Mouse (Mus musculus): ENCODE measurements around the gene Gm28230.

Gene Gm28230

DNA sequence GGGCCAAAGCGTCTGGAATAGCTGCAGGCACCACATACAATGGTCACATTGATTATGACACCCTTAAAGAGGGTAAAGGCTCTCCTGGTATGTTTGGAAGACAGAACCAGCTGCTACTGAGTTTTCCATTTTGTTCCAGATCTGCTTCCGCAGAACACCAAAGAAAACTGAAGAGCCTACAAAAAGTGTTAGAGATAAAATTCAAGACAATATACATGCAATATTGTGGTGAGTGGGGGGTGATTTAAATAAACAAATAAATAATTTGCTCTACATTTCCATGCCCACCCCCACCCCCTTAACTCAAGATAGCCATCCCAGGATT, 12.9 kb downstream of the Gm28230 start:
- no peak for DNase-seq (ENCODE audit: low spot score in 2 of 2)

DNA sequence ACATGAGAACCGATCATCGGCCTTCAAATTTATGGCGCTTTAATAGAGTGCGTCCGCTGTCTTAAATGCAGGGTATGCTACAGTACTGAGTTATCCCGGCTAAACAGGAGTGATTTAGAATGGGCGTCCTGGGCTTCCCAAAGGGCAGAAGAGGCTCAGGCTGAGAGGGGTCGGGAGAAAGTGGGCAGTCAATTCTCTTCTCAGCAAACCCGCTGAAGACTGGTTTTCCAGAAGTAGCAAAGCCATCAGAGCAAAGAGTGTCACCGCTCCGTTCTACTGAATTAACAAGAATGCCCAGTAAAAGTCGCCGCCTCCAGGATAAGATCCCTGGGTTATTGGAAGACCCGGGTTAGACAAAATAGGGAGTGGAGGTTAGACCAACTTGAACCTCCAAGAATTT, 13.3 kb downstream of the Gm28230 start:
- DNase-seq (ENCODE audit: low spot score in 2 of 2) = no peak

DNA sequence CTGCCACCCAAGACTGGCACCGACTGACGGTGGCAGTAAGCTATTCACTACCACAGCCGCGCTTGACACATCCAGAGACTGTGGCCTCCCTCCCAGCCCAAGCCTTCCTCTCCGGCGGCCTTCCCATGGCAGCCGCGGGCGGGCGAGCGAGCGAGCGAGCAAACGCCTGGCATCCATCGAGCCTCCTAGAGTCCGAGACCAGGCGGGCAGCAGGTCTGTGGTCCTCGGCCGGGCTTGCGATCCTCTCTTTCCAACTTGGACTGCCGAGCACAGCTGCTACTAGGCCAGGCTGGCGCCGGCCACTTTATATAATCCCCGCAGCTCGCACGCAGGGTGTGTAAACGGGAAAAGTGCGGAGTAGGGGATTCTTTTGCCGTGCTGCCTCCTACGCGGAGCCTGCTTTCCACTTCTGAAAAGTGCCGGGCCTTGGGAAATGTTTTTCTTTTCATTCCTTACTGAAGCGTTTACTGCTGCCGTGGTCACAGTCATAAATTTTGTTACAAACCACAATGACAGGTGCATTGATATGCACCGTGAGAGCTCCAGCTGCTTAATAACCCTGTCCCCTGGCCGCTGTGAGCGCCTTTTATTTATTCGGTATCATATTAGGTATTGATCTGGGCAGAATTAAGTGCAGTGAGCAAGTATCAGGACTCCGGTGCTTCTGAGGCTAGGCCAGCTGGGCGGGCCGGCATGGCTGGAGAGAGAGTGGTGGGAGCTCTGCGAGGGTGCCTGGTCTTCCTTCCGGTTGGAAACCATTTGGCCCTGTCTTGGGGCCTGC, 14.0 kb downstream of the Gm28230 start:
- DNase-seq (ENCODE audit: low spot score in 2 of 2) = no peak

DNA sequence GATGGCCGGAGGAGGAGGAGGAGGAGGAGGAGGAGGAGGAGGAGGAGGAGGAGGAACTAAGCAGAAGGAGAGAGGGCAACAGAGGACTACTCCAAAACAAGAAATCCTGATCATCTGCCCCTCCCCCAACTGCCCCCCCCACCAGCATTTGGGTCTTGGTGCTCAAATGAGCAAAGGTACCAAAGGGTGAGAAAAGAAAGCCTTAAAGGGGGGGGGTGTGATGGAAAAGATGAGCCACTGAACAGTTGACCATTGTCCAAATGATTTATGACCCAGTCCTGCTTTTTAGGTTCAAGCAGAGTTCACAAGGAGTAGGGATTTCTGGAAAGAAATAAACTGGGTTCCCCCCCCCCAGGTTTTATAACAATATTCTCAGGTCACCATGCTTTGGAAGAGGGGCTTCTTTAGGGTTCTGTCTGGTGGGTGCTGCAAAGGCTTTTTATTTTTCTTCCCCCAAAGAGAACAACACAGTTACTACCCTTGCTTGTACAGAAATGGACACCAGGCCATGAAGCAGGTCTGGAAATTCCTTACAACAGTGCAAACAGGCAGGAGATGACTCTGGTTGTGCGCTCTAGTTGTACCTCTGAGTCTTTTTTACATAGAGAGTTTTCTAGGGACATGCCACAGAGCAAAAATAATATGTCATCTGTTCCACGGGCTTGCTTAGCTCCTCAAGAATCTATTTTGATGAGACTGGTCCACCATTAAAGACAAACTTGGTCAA, 14.9 kb downstream of the Gm28230 start:
- no peak for DNase-seq (ENCODE audit: low spot score in 2 of 2)

DNA sequence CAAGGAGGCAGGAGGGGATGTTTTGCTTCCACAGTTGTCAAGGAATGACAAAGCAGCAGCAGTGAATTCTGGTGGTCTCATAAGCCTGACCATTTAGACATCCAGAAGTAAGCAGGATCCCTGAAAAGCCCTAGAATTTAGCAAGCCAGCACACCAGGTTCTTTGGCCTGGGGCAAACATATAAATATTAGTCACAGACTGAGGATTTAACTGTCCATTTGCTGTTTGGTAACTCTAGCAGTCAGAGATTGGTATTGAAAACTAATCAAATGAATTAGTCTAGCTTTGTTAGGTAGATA, 15.4 kb downstream of the Gm28230 start:
- DNase-seq (ENCODE audit: low spot score in 2 of 2) = no peak

DNA sequence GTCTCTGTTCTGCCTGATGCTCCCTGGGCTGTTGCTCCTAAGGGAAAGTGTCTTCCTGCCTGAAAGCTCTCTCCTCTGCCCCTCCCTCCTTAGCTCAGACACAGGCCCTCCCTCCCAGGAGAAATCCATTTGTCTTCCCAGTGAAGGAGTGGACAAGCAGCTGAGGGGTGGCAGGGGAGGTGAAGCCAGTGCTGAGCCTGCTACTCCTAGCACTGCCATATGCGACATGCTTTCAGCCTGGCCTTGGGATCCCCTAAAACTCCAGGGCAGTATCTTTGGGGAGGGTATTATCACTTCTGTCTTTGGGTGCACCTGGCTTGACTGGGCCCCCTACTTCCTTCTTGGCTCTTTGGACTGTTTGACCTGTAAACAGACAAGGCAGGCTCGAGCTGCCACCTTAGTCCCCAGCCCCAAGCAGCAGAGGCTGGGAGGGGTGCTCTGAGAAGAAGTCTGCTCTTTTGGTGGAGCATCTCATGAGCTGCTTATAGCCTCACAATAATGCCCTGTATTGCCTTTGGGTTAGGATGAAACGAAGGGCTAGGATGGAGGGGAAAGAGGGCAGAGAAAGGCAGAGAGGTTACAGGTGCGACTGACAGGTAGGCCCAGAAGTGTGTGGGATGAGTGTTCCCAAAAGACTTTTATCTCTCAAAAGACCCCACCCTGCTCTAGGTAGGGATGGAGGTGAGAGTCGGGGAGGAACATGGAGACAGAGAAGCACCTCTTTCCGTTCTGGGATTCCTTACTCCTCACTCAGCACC, 19.2 kb downstream of the Gm28230 start:
- no peak for DNase-seq (ENCODE audit: low spot score in 2 of 2)

DNA sequence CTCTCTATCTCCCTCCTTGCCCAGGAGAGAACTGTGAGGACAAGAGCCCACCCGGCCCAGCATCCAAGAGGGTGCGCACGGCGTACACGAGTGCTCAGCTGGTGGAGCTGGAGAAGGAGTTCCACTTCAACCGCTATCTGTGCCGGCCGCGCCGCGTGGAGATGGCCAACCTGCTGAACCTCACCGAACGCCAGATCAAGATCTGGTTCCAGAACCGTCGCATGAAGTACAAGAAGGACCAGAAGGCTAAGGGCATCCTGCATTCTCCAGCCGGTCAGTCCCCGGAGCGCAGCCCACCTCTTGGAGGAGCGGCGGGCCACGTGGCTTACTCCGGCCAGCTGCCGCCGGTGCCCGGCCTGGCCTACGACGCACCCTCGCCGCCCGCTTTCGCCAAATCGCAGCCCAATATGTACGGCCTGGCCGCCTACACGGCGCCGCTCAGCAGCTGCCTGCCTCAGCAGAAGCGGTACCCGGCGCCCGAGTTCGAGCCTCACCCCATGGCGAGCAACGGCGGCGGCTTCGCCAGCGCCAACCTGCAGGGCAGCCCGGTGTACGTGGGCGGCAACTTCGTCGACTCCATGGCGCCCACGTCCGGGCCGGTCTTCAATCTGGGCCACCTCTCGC, 19.9 kb downstream of the Gm28230 start:
- no peak for DNase-seq (ENCODE audit: low spot score in 2 of 2)

DNA sequence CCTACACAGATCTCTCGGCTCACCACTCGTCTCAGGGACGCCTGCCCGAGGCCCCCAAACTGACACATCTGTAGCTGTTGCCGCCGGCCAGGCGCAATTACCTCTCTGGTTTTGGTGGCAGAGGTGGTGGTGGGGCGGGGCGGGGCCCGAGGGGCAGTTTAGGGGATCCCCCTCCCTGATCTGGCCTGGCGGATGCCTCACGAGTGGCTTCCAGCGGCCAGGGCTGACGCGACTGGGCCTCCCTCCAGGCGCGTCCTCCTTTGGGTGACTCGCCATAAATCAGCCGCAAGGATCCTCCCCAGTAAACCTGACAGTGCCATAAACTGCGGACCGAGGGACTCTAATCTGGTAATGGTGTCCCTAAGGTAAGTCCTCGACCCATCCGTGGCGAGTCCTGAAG, 20.5 kb downstream of the Gm28230 start:
- DNase-seq (ENCODE audit: low spot score in 2 of 2) = no peak

DNA sequence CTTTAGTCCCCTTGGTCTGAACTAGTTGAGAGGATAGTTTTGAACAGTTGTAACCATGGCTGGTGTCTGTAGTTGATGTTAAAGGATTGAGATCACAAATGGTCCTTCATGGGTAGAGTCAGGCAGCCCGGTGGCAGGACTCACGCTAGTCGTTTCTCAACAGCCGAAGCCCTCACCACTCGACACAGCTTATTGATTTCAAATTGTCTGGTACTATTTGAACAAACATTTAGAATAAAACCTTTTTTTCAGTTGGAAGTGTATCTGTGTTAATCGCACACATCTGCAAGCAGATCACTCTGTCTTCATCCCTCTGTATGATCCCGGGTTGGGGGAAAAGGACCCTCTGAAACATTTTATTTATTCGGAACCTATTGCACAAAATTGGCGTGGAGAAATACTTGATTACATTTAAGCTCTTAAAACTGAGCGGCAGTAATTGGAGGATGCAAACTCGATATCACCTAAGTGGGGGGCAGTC, 21.2 kb downstream of the Gm28230 start:
- no peak for DNase-seq (ENCODE audit: low spot score in 2 of 2)

DNA sequence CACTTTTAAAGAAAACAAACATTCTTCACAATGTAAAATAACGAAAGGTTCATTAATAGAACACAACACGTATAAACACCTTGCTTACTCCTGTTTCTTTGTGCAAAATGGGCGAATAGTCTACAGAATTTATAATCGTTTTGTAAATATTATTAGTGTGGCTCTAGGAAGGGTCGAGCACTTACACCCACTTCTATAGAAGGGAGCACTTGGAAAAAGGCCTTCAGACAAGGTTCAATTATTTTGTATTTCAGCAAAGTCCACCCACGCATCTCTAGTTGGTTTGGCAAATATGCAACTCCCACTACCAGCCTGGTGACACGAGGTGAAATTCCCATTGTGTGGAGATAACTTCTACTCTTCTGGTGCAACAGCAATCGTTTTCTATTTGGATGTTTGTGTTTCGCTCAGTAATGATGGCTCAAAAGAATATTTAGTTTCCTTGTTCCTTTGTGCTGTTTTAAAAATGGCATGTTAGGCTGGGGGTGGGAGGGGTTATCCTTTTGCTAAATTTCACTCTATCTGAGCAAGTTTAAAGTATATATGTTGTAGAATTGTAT, 22.0 kb downstream of the Gm28230 start:
- no peak for DNase-seq (ENCODE audit: low spot score in 2 of 2)

DNA sequence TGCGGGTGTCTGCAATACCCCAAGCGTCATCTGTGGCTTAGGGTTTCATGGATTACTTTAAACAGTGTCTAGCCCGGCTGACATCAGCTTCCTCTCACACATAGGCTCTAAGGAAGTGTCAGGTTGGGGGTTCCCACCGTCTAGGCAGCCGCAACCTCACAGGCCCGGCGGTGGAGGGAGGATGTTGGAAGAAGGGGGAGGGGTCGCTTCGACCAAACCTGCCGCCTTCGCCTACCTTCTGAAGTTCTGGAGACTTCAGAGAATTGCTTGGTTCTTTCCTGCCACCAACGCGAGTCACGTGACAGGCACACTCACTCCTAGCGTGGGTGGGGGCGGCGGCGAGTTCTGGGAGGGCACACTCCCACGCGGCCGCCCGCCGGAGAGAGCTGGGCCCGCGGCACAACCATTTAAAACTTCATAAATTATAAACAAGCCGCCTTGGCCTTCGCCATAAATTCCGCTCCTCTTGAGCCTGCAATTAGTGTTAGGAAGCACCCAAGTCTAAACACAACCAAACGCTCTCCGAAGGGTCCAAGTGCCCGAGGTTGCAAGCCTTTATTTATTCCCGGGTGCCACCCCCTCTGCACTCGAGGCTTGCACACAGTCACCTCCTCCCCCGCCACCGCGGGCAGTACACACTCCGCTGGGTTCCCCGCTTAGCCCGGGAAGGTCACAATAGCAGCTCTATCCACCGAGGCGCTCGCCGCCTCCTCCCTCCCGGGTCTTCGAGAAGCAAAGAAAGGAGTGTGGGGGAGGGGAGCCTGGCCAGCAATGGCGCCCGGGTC, 23.0 kb downstream of the Gm28230 start:
- no peak for DNase-seq (ENCODE audit: low spot score in 2 of 2)

DNA sequence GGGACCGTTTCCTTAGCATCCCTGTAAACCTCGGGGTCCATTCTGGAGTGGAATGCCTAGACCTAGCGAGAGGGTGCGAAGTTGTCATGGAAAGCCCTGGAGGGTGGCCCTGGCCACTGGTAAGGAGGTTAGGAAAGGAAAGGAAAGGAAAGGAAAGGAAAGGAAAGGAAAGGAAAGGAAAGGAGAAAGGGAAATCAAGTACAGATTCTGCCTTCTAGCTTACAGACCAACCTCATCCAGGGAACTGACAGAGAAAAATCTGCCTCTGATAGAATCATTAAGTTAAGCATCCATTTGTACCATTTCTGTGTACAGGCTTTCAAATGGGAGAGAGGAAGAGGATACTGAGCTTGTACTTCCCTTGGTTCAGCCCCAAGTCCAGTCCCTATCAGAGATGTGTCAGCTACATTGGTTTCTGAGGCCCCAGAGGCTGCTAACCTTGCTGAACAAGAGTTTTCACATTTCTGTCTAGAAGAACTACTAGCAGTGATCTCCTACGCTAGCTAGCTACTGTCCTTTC, 24.3 kb downstream of the Gm28230 start:
- DNase-seq (ENCODE audit: low spot score in 2 of 2) = no peak

DNA sequence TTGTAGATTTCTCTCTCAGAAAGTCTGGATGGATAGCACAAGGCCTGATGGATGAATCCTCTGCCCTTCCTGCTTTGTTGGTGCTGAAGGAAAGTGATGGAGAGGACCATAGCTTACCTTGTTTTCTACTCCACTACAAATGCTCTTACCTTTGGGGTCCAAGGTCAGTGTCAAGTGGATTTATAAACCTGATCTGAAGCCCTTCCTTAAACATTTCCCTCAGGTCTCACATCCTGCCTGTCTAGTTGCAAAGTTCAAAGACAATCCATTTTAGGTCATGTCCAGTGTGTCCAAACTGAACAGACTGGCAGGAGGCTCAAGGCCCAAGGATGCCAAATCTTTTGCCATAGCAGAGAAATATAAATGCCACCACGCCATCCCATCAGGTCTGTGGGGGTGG, 25.3 kb downstream of the Gm28230 start:
- no peak for DNase-seq (ENCODE audit: low spot score in 2 of 2)

DNA sequence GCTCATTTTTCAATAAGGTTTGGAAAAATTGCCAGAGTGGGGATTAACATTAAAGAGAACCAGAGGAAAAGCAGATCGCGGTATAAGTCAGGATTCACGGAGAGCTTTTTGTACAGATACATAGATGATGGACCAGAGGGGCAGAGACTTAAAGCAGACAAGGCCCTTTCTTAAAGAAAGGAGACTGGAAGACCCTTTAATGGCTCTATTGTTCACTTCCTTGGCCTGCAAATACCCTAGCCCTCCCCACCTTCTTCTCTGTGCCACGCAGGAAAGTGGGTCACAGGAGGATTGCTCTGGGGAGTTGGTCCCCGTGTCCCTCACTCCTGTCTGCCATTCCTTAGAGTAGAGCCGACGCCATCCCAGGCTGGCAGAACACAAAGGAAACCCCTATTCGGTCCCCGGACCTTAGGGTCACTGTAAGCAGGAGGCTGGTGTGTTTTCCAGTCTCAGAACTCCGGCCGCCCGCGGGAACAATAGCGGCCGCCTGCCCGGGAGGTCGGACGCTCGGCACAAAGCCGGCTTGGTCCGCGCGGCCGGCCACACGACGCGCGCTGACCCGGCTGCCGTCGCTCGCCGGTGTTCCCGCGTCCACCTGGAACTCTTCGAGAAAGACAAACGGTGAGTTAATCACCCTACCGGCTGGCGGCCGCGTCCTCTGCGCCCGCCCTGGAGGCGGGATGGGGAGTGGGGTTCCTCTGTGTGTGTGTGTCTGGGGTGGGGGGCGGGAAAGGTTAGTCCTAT, 26.1 kb downstream of the Gm28230 start:
- DNase-seq (ENCODE audit: low spot score in 2 of 2) = no peak

DNA sequence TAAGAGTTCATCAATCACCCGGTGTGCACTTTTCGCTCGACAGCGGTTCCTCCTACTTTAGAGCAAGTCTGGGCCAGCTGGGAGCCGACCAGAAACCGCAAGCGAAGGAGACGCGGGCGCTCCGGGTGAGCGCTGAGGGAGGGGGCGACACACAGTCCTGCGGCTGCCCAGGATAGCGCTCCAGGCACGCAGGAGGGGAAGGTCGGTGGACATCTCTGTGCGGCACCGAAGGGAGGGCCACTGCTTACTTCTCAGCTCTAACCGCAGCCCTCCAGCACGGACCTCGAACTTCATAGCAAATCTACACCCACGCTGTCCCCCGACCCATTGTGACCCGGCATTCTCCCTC, 26.6 kb downstream of the Gm28230 start:
- no peak for DNase-seq (ENCODE audit: low spot score in 2 of 2)

DNA sequence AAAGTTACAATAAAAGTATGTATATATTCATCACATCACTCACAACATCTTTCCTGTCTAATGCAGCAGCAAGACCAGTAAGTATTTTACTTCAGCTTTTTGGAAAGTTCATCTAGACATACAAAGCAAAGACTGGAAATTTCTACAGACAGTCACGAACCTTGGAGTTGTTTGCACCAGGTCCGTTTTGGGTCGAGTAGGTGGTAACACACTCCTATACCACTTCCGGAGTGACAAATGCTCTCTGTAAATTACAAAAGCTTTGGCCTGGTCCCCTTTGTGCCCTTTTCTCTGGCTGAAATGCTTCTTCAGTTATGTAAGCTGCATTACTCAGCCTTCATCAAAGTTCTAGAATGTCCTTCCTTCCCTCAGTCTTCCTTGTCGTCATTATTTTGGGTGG, 27.2 kb downstream of the Gm28230 start:
- DNase-seq (ENCODE audit: low spot score in 2 of 2) = no peak

DNA sequence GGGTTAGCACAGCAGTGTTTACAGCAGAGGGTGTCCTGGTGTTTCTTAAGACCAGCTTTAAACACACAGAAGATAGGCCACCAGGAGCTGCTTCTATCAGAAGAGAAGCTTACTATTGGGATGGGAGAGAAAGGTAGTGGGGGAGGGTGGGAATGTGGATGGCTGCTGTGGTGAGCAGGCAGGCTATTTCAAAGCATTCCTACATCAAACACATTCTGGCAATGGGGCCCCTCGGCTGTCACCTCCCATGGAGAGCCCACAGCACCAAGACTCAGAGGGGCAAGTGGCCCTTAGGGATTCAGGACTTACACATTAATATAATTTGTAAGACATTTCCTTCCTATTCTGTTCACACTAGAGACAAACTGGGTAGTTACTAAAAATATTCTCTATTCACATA, 33.6 kb downstream of the Gm28230 start:
- DNase-seq (ENCODE audit: low spot score in 2 of 2) = no peak

DNA sequence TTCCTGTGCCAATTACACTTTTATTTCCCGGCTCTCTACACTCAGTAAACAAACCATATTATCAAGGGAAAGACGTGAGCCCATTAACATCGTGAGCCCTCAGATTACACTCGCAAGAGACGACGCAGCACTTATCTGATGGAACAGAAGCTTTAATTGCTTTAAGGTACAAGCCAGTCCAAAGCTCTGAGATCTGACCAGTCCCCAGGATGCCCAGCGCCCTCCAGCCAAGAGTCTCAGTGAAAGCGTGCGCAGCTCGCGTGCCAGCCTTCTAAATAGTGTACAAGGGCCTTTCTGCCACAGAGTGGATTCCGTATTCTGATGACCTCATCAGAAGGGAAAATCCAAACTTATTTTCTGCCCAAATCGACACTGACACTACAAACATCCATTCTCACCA, 35.4 kb downstream of the Gm28230 start:
- no peak for DNase-seq (ENCODE audit: low spot score in 2 of 2)

DNA sequence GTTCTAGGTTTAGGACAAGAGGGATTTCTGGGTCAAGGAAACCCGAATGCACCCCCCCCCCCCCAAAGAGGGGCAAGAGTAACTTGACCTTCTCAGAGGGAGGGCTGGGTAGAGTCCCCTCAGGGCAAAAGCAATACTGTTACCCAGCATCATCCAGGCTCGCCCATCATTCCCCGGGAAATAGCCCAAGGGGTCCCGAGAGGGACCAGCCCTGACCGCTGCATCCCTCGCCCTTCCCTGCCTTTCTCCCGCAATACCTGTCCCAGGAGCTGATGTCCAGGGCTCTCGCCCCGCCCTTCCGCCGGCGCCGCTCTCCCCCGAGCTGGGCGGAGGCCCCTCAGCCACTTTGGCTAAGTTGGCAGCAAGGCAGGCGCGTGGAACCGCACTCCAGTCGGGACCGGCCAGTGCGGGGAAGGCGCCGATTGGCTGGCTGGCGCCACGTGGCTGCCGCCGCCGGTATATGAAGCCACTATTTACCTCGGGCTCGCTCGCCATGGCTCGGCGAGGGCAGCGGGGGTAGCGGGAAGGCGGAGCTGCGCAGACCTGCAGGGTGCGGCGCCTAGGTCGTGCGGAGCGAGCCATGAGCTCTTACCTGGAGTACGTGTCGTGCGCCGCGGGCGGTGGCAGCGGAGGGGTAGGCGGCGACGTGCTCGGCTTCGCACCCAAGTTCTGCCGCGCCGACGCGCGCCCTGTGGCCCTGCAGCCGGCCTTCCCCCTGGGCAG, 36.2 kb downstream of the Gm28230 start, which contains the start of gene Hoxd1:
TSS of gene Hoxd1 (plus strand) at position 459 of the 723 bp plus-strand sequence.
- no peak for DNase-seq (ENCODE audit: low spot score in 2 of 2)

DNA sequence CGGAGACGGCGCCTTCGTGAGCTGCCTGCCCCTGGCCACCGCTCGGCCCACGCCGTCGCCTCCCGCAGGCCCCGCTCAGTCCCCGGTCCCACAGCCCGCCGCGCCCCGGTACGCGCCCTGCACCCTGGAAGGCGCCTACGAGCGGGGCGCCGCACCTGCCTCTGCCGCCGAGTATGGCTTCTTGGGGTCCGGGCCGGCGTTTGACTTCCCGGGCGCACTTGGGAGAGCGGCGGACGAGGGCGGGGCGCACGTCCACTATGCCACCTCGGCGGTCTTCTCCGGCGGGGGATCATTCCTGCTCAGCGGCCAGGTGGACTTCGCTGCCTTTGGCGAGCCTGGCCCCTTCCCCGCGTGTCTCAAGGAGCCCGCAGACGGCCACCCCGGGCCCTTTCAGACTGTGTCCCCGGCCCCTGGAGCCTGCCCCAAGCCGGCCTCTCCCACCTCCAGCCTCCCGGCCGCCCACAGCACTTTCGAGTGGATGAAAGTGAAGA, 36.8 kb downstream of the Gm28230 start:
- DNase-seq (ENCODE audit: low spot score in 2 of 2) = no peak
